Comparison of ENCODE assay signal across 23 mouse cellular contexts in genomic region chr3:95559437-95559836, GRCm38 (mm10). TPM values are rescaled to one million over a fixed set of nuclear protein-coding genes. Genes with fewer than 3 reads are reported as not detected.
"Had no signal": no experiment of that assay in that cellular context is flagged by ENCODE, and none has a peak within 500 bp of the region (broad histone marks: within the 10 kb centered on the region; RNA-seq: fewer than 3 reads in every experiment).

TSS of gene Hormad1 (plus strand) at chr3:95559677.

- H3K36me3 ChIP-seq: limb, embryonic 12.5 days; liver, embryonic 13.5 days; lung, embryonic 15.5 days had no signal

- H3K4me2 ChIP-seq: limb, embryonic 12.5 days; liver, embryonic 13.5 days; lung, embryonic 15.5 days; midbrain, embryonic 11.5 days had no signal

- H3K27me3 ChIP-seq: limb, embryonic 12.5 days; liver, embryonic 13.5 days; lung, embryonic 15.5 days had no signal

- H3K9me3 ChIP-seq: limb, embryonic 12.5 days; liver, embryonic 13.5 days; lung, embryonic 15.5 days had no signal

- ATAC-seq: liver, postnatal 0 days; midbrain, embryonic 16.5 days had no signal

- H3K4me3 ChIP-seq: limb, embryonic 12.5 days; liver, embryonic 13.5 days; lung, embryonic 15.5 days; megakaryocyte, embryonic 14.5 days had no signal

- H3K4me1 ChIP-seq: limb, embryonic 12.5 days; liver, embryonic 13.5 days; lung, embryonic 15.5 days; megakaryocyte, embryonic 14.5 days had no signal

- DNase-seq: kidney, adult 8-10 months; kidney, postnatal 36 days; layer of hippocampus, adult 9-11 months; liver; liver, embryonic 13.5 days; liver, postnatal 0 days; lung, postnatal 14 days; right cerebral cortex, postnatal 25 days; thymus, adult 2 months; thymus, postnatal 25 days had no signal

- H3K9ac ChIP-seq: limb, embryonic 12.5 days; liver, embryonic 13.5 days; liver, postnatal 0 days; lung, embryonic 15.5 days had no signal

- H3K27ac ChIP-seq: kidney, postnatal 0 days; limb, embryonic 12.5 days; liver, embryonic 13.5 days; lung, embryonic 15.5 days; macrophage had no signal

RNA-seq across cellular contexts. Expression of gene Hormad1, which starts in this region (rescaled TPM):
- total RNA-seq: layer of hippocampus, adult 18-20 months; left cerebral cortex, postnatal 36 days had no signal
- polyA plus RNA-seq: kidney, postnatal 0 days; limb, embryonic 12.5 days; liver, postnatal 0 days; midbrain, embryonic 11.5 days; midbrain, embryonic 16.5 days; neural tube, embryonic 14.5 days; small intestine, adult 2 months; stomach, embryonic 16.5 days; thymus, adult 2 months; urinary bladder, adult 2 months had no signal
